15 mouse cellular contexts compared by ENCODE assay signal in genomic region chr2:174302526-174302925, GRCm38 (mm10). TPM values are rescaled to one million over a fixed set of nuclear protein-coding genes. Genes with fewer than 3 reads are reported as not detected.
"Had no signal": no experiment of that assay in that cellular context is flagged by ENCODE, and none has a peak within 500 bp of the region (broad histone marks: within the 10 kb centered on the region; RNA-seq: fewer than 3 reads in every experiment).

No protein-coding gene starts in this region.

- H3K36me3 ChIP-seq: midbrain, embryonic 12.5 days; stomach, embryonic 15.5 days had no signal

- H3K27ac ChIP-seq: limb, embryonic 13.5 days; liver, embryonic 14.5 days; midbrain, embryonic 12.5 days; stomach, embryonic 15.5 days had no signal

- DNase-seq: kidney, postnatal 10 days; kidney, postnatal 4 days; left cerebral cortex, postnatal 4 days; lung, adult 18-20 months; right cerebral cortex, postnatal 14 days; thymus, adult 2 months; thymus, postnatal 25 days had no signal

- ATAC-seq: midbrain, embryonic 16.5 days had no signal

- H3K4me2 ChIP-seq: limb, embryonic 13.5 days; midbrain, embryonic 12.5 days; stomach, embryonic 15.5 days had no signal

- H3K9ac ChIP-seq: limb, embryonic 13.5 days; liver, embryonic 14.5 days; midbrain, embryonic 12.5 days; stomach, embryonic 15.5 days had no signal

- H3K4me3 ChIP-seq: limb, embryonic 13.5 days; midbrain, embryonic 12.5 days; stomach, embryonic 15.5 days had no signal

RNA-seq across cellular contexts. Expression of gene Gm20721, which starts 44.0 kb away (rescaled TPM):
- total RNA-seq: liver, adult 2 months had no signal
- polyA plus RNA-seq: testis, adult 2 months; urinary bladder, adult 2 months had no signal
